Mouse (Mus musculus) cortical plate, adult 2 months (tissue): ENCODE data around the gene Pard3b.

Experiments
- CTCF ChIP-seq: fragments of 200-500 bp; IDR thresholded peaks from 2 replicates; pipeline ENCODE4 v1.5.1; 2011; ENCODE audit warnings: mild to moderate bottlenecking, control low read depth, low read length; ENCODE audit not compliant: insufficient read depth; ENCODE audit errors: extremely low read depth
- POLR2A ChIP-seq: fragments of 200-500 bp; IDR thresholded peaks from 2 replicates; pipeline ENCODE4 v1.6.1; 2011; ENCODE audit warnings: mild to moderate bottlenecking, low read length, control low read depth; ENCODE audit not compliant: insufficient read depth; ENCODE audit errors: extremely low read depth

DNA sequence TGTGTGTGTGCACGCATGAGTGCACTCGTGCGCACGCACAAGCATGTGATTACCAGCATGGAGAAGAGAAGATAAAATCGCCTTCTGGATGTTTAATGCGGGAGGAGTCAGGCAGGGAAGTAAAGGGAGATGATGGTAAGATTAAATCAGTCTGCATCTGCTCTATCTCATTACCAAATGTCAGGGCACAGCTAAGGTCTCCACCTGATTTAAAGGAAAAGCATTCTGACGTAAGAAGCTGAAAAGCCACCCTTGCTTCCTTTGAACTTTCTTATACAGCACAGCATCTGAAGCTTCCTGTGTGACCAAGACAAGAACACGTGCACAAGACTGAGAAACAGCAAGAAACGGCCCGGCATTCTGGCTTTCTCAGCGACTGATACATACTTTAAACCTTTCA lies 1000.4 kb downstream of the Pard3b start:
- no peak for TF ChIP-seq CTCF
- no peak for TF ChIP-seq POLR2A
